Mouse (Mus musculus) stomach, postnatal 0 days (tissue): Measurements from ENCODE around the gene AI854703. TPM values are rescaled to one million over a fixed set of nuclear protein-coding genes. Genes with fewer than 3 reads are reported as not detected.

Experiments used
- ATAC-seq: fragments of 200-750 bp; cut with Nextera tagmentation; 2 replicates; pipeline ENCODE4 v1.8.0; 2017; ENCODE audit not compliant: low FRiP score, low TSS enrichment
- DNase-seq: peaks from one replicate; pipeline ENCODE4 v3.0.0-alpha.2; 2016; ENCODE audit warnings: low spot score
- H3K27ac ChIP-seq: fragments of 300-500 bp; sonication (generic); replicated peaks from 2 replicates; pipeline ENCODE4 v1.5.1; 2014; ENCODE audit warnings: mild to moderate bottlenecking, control low read depth
- H3K27me3 ChIP-seq: fragments of 300-500 bp; sonication (generic); 2 replicates; pipeline ENCODE4 v1.6.1; 2014; ENCODE audit warnings: low read length; ENCODE audit not compliant: control insufficient read depth, insufficient read depth
- H3K36me3 ChIP-seq: fragments of 300-500 bp; sonication (generic); 2 replicates; pipeline ENCODE4 v1.6.1; 2014; ENCODE audit warnings: low read length, mixed read lengths; ENCODE audit not compliant: control insufficient read depth, insufficient read depth
- H3K4me1 ChIP-seq: fragments of 300-500 bp; sonication (generic); replicated peaks from 2 replicates; pipeline ENCODE4 v1.6.1; 2014; ENCODE audit warnings: antibody characterized with exemption; ENCODE audit not compliant: control insufficient read depth, insufficient read depth
- H3K4me2 ChIP-seq: fragments of 300-500 bp; sonication (generic); replicated peaks from 2 replicates; pipeline ENCODE4 v1.6.1; 2014; ENCODE audit warnings: low read depth, mild to moderate bottlenecking, control low read depth, moderate library complexity
- H3K4me3 ChIP-seq: fragments of 300-500 bp; sonication (generic); 2 replicates; pipeline ENCODE4 v1.5.1; 2014; ENCODE audit warnings: low read depth, low read length, control low read depth
- H3K9ac ChIP-seq: fragments of 300-500 bp; sonication (generic); 2 replicates; pipeline ENCODE4 v1.6.1; 2014; ENCODE audit warnings: mild to moderate bottlenecking, low read length, control low read depth, mixed read lengths
- H3K9me3 ChIP-seq: fragments of 300-500 bp; sonication (generic); 2 replicates; pipeline ENCODE4 v1.6.1; 2016; ENCODE audit warnings: low read length; ENCODE audit not compliant: control insufficient read depth
- CTCF ChIP-seq: IDR thresholded peaks from 2 replicates; pipeline ENCODE4 v1.5.1; 2016; ENCODE audit warnings: antibody characterized with exemption, low read depth, mild to moderate bottlenecking, moderate library complexity
- EP300 ChIP-seq: optimal IDR thresholded peaks from 2 replicates; pipeline ENCODE3; 2016; ENCODE audit warnings: antibody characterized with exemption
- WGBS: fragments of 180-500 bp; shearing (Covaris S2); extraction: QIAGEN DNeasy Blood & Tissue Kit; methylation state at CpG from one replicate; pipeline ENCODE4 v1.1.7; 2014; 5-methylcytosine and 5-hydroxymethylcytosine counted together
- polyA plus RNA-seq: library from polyadenylated mRNA; unstranded; fragments of >200 nt; fragmentation: Nextera tagmentation; extraction: Ambion mirVana; gene quantifications from 2 replicates; pipeline ENCODE4 v1.2.1, GENCODE M21; 2015

AI854703 gene
- polyA plus RNA-seq, 1 experiment from 2014 or later: 0.76 TPM

- WGBS: 95% methylated on average over 43 of the region's 45 CpGs
- Histone ChIP-seq H3K36me3 (peaks cover 19% of the 10 kb centered on the region), H3K4me2 (no peak overlapping the region), H3K27ac (no peak overlapping the region), H3K9me3 (no peaks in the 10 kb centered on the region), H3K9ac (no peak overlapping the region), H3K4me1 (peaks cover 8% of the 10 kb centered on the region; the same call in 1 of the 2 replicates), H3K27me3 (no peaks in the 10 kb centered on the region), H3K4me3 (no peak overlapping the region)
- TF ChIP-seq CTCF: no peak
- no peak for ATAC-seq
- no peak for DNase-seq
These were observed 29.9 kb upstream of the AI854703 start for GRCm38 (mm10) chr6:48596545-48597232.

DNA sequence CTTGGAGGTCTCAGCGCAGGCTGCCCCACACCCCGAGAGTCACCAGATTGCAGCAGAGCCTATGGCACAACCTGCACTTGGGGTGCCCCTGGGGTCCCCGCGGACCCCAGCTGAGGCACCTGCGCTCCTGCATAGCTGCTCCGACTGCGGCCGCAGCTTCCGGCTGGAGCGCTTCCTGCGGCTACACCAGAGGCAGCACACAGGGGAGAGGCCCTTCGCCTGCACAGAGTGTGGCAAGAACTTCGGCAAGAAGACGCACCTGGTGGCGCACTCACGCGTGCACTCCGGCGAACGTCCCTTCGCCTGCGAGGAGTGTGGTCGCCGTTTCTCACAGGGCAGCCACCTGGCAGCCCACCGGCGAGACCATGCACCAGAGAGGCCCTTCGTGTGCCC lies 29.3 kb upstream of the AI854703 start:
- Histone ChIP-seq H3K9ac (no peak overlapping the region), H3K4me2 (no peak overlapping the region), H3K4me1 (peaks cover 8% of the 10 kb centered on the region; the same call in 1 of the 2 replicates), H3K9me3 (no peaks in the 10 kb centered on the region), H3K27me3 (no peaks in the 10 kb centered on the region), H3K36me3 (peaks cover 19% of the 10 kb centered on the region), H3K27ac (no peak overlapping the region), H3K4me3 (no peak overlapping the region)
- TF ChIP-seq CTCF (no peak), EP300 (no peak)
- ATAC-seq: no peak
- no peak for DNase-seq
- 97% methylated on average over 27 of the region's 27 CpGs for WGBS

DNA sequence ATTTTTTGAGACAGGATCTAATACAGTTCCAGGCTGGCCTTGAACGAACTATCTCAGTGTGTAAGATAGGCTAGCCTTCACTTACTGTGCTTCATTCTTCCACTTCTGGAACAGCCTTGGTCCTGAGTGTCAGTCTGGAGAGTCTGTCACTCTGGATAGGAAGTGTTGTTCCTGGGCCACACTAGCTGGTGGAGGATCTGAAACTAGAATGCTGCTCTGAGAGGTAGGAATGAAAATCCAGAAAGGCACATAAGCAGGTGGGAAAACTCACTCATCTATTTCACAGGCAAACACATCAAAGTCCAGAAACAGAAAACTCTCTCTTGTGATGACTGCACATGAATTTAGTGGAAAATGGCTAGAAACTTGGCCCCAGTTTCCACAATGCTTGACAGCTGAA lies 26.0 kb upstream of the AI854703 start:
- Histone ChIP-seq H3K27ac (no peak overlapping the region), H3K4me2 (no peak overlapping the region), H3K4me1 (no peaks in the 10 kb centered on the region), H3K27me3 (no peaks in the 10 kb centered on the region), H3K36me3 (peaks cover 19% of the 10 kb centered on the region), H3K9me3 (no peaks in the 10 kb centered on the region), H3K9ac (no peak overlapping the region), H3K4me3 (no peak overlapping the region)
- WGBS: 92% methylated on average over 1 of the region's 1 CpGs
- TF ChIP-seq EP300: no peak
- no peak for ATAC-seq
- DNase-seq: no peak

DNA sequence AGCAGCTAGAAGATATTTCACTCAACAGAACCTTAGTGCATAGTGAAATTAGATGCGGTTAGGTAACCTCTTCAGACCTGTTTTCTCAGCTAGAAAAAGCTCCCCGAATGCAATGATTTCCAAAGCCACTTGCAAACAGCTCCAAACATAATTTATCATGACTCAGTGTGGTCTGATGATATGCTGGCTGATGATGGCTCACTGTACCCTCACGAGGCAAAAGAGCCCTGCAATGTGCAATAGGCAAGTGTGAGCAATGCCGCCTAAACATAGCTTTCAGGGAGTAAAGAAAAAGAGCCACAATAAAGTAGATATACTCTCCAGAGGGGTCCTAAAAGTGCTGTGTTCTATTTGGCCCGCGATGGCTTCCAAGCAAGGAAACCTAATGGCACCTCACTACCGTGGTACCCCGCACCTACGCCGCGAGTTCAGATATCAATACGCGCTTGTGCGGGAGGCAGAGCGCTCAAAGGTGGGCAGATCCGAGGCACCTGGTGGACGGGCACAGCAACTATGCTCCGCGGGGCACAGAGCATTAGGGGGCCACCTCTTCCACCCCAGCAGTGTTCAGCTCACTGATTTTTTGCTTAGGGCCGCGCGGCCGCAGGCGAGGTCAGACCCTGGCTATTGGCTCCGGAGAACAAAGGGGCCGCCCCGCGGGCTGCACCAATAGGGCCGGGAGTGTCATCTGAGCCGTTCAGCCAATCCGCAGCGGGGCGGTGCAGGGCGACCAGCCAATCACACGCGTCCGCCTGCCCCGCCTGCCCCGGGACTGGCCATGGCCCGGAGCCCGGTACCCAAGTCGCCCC lies 25.1 kb upstream of the AI854703 start, which contains the start of gene Zfp775:
Gene Zfp775, plus strand, starts transcription at position 793 of the 809 bp plus-strand sequence.
- peak; percentile 95 for DNase-seq
- H3K4me2 ChIP-seq: peak within 1 kb of the TSS; percentile 95
- peak within 1 kb of the TSS; percentile 71 for H3K9ac ChIP-seq
- no peaks in the 10 kb centered on the region for H3K4me1 ChIP-seq
- H3K9me3 ChIP-seq: no peaks in the 10 kb centered on the region
- whole genome bisulfite sequencing: 5% methylated on average over 42 of the region's 42 CpGs
- H3K27me3 ChIP-seq: no peaks in the 10 kb centered on the region
- peak within 1 kb of the TSS; percentile 82 for H3K27ac ChIP-seq
- peaks cover 14% of the 10 kb centered on the region for H3K36me3 ChIP-seq
- peak; percentile 99 for ATAC-seq
- peak within 1 kb of the TSS; percentile 55 for H3K4me3 ChIP-seq
- TF ChIP-seq CTCF (no peak), EP300 (peak; percentile 63)

DNA sequence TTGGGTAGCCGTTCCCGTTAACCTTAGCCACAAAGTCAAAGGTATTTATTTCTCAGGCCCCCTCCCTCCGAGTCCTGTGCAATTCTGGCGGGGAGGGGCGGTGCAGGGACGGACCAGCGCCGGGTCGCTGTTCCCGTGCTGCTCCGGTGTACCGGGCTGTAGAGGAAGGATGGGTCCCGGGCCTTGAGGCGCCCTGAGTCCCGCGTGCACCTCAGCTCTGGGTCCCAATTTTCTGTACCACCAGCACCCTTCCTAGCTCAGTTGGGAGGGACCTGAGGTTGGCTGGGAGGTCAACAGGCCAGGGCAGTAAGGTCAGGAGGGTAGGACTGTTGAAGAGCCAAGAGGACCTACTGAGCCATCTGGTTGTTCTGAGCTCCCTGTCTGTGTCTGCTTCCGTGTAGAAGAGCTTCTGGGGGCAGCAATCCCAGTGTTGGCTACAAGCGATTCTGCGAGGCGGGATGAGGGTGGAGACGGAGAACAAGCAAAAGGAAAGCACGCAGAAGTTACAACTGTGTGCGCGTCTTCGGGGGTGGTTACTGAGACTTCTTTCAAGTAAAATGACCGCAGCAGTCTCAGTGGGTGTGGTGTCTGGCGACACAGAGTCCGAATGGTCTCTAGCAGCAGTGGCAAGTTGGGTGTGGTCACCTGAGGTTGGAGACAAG lies 24.4 kb upstream of the AI854703 start:
- TF ChIP-seq CTCF (no peak), EP300 (no peak)
- no peaks in the 10 kb centered on the region for H3K9me3 ChIP-seq
- peak overlapping the region; percentile 82 for H3K27ac ChIP-seq
- H3K4me2 ChIP-seq: peak overlapping the region; percentile 95
- H3K27me3 ChIP-seq: no peaks in the 10 kb centered on the region
- DNase-seq (peak; percentile 33), ATAC-seq (peak; percentile 74)
- no peaks in the 10 kb centered on the region for H3K4me1 ChIP-seq
- peak overlapping the region; percentile 71 for H3K9ac ChIP-seq
- WGBS: under 1% methylated on average over 28 of the region's 28 CpGs
- H3K36me3 ChIP-seq: peaks cover 7% of the 10 kb centered on the region
- H3K4me3 ChIP-seq: peak overlapping the region; percentile 55
